Mouse (Mus musculus) thymus, adult 2 months (tissue): ENCODE results near the gene Gm28308.

ENCODE experiments used
- CTCF ChIP-seq: fragments of 200-500 bp; IDR thresholded peaks from 2 replicates; pipeline ENCODE4 v1.5.1; 2012; ENCODE audit warnings: mild to moderate bottlenecking, control low read depth, low read length, moderate library complexity, borderline replicate concordance; ENCODE audit not compliant: control insufficient read depth, poor library complexity, insufficient read depth; ENCODE audit errors: extremely low read depth
- POLR2A ChIP-seq: fragments of 200-500 bp; IDR thresholded peaks from 2 replicates; pipeline ENCODE4 v1.6.1; 2012; ENCODE audit warnings: mild to moderate bottlenecking, low read length, control low read depth, moderate library complexity; ENCODE audit not compliant: control insufficient read depth, poor library complexity, insufficient read depth; ENCODE audit errors: extremely low read depth

DNA sequence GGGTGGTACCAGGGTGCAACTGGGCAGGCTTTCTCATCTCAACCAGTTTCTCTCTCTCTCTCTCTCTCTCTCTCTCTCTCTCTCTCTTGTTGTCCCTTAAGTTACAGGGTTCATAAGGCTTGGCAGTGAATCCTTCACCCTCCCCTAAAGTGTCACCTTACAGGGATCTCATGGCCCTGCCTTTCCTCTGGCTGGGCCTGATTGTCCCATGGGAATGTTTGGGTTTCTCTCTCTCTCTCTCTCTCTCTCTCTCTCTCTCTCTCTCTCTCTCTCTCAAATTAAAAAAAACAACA lies 5.5 kb downstream of the Gm28308 start:
- TF ChIP-seq POLR2A (no peak), CTCF (no peak)
